Mouse (Mus musculus): ENCODE results near the gene Atl1. TPM values are rescaled to one million over a fixed set of nuclear protein-coding genes. Genes with fewer than 3 reads are reported as not detected.

Atl1 gene
- polyA plus RNA-seq, 1 experiment from 2014 or later: 147 TPM

DNA sequence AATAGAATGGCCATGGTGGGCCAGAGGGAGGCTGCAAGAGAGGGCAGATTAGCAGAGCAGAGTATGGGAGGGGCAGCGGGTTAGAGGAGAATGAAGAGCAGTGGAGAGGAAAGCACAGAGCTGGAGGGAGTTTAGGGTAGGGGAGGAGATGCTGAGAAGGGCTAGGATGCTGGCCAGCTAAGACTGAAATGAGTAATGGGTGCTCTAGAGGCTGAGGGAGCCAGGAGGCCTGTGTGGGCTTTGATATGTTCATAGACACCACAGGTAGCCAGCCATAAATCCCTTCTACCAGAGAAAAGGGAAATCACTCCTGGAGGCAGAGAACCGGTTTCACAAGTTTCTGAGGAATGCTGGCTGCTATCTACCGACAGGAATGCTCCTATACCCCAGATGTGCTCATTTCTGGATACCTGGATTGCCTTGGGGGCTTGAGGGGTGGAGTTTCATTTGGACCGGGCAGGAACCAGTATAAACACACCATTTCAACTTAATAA lies 13.2 kb upstream of the Atl1 start:
- Histone ChIP-seq H3K4me2 (replicated peaks) (no peak overlapping the region), H3K4me3 (replicated peaks; ENCODE audit: low read length) (no peak overlapping the region), H3K9me3 (ENCODE audit: control insufficient read depth, low read length) (no peaks in the 10 kb centered on the region), H3K36me3 (replicated peaks; ENCODE audit: control insufficient read depth, insufficient read depth) (no peaks in the 10 kb centered on the region), H3K4me1 (replicated peaks; ENCODE audit: control insufficient read depth, insufficient read depth, low read length) (peaks cover 8% of the 10 kb centered on the region; the same call in 1 of the 2 replicates), H3K9ac (no peak overlapping the region), H3K27me3 (ENCODE audit: control insufficient read depth, insufficient read depth, low read length) (no peaks in the 10 kb centered on the region), H3K27ac (no peak overlapping the region)
- WGBS: 10% methylated on average over 4 of the region's 4 CpGs
- ATAC-seq (ENCODE audit: low FRiP score) (no peak), DNase-seq (ENCODE audit: low spot score) (no peak)

DNA sequence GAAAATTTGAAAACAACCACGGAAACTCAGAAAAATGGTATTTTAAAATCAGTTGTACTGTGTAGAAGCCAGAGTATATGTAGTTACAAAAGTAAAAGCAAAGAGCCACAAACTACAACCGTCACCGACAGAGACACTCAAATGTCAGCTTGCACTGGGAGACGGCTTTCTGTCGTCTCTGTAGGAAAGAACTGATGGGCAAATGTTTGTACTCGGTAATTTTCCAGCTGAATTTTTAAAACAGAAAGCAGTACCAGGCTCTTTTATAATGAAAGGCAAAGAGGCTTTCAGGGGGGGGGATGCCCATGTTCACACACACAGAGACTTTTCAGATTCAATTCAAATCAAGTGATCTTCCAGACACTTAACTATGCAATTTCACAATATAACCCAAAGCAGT lies 12.7 kb upstream of the Atl1 start:
- DNase-seq (ENCODE audit: low spot score): no peak
- Histone ChIP-seq H3K9ac (no peak overlapping the region), H3K27ac (no peak overlapping the region), H3K4me1 (replicated peaks; ENCODE audit: control insufficient read depth, insufficient read depth, low read length) (peaks cover 8% of the 10 kb centered on the region; the same call in 1 of the 2 replicates), H3K4me2 (replicated peaks) (no peak overlapping the region), H3K4me3 (replicated peaks; ENCODE audit: low read length) (no peak overlapping the region), H3K9me3 (ENCODE audit: control insufficient read depth, low read length) (no peaks in the 10 kb centered on the region), H3K36me3 (replicated peaks; ENCODE audit: control insufficient read depth, insufficient read depth) (no peaks in the 10 kb centered on the region), H3K27me3 (ENCODE audit: control insufficient read depth, insufficient read depth, low read length) (no peaks in the 10 kb centered on the region)
- WGBS: 17% methylated on average over 6 of the region's 6 CpGs
- no peak for ATAC-seq (ENCODE audit: low FRiP score)

DNA sequence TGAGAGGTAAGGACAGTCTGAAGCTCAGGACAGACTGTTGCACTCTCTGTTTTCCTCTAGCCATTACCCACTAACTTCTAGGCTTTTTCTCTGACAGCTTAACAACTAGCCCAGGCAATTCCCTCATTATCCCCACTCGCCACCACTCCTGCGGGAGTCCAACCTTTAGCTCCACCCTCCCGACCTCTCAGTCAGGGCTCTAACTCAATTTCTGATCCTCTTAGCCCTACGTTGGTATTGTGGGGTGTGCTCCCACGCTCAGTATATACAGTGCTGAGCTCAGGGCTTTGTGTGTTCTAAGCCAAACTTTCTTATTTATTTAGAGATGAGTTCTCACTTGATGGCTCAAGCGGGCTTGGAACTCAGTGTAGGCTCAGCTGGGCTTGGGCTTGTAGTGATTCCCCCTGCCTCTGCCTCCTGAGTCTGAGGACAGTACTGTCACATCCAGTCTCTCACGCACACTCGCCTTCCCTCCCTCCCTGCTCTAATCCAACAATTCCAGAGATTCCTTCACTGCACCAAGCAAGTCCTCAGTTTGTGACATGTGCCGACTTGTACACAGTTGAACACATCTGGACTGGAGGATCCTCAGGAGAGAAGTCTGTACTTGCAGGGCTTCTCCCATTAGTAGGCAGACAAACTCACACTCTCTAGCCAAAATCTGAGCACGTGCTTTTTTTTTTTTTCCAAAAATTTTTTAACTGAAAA lies 11.1 kb upstream of the Atl1 start:
- 38% methylated on average over 10 of the region's 10 CpGs for WGBS

DNA sequence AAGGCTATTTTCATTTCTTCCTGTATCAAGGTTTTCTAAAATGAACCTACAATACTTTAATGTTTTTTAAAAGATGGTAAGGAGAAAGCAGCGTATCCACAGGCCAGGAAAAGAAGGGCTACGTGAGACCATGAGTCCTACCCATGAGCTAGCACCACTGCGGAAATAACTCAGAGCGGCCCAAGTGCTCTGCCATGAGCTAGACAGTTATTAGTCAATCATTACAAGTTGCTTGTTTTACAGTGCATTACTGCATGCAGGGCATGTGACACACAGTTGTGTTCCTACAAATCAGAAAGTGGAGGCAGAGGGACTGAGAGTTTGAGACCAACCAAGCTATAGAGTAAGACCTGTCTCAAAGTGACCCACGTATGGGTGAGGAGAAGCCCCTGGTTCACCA lies 8.4 kb upstream of the Atl1 start:
- Histone ChIP-seq H3K9ac (no peak overlapping the region), H3K4me3 (replicated peaks; ENCODE audit: low read length) (no peak overlapping the region), H3K9me3 (ENCODE audit: control insufficient read depth, low read length) (no peaks in the 10 kb centered on the region), H3K4me2 (replicated peaks) (no peak overlapping the region), H3K36me3 (replicated peaks; ENCODE audit: control insufficient read depth, insufficient read depth) (no peaks in the 10 kb centered on the region), H3K4me1 (replicated peaks; ENCODE audit: control insufficient read depth, insufficient read depth, low read length) (peaks cover 14% of the 10 kb centered on the region; the same call in 1 of the 2 replicates), H3K27me3 (ENCODE audit: control insufficient read depth, insufficient read depth, low read length) (no peaks in the 10 kb centered on the region), H3K27ac (no peak overlapping the region)
- DNase-seq (ENCODE audit: low spot score): no peak
- no peak for ATAC-seq (ENCODE audit: low FRiP score)
- WGBS: 97% methylated on average over 5 of the region's 5 CpGs

More for the DNA sequence above, 11.1 kb upstream of the Atl1 start:
- ATAC-seq (ENCODE audit: low FRiP score): 0 out of 2 replicates have a peak, but pooled peaks have one; percentile 48
- H3K36me3 ChIP-seq (replicated peaks; ENCODE audit: control insufficient read depth, insufficient read depth): no peaks in the 10 kb centered on the region
- H3K4me1 ChIP-seq (replicated peaks; ENCODE audit: control insufficient read depth, insufficient read depth, low read length): peaks cover 8% of the 10 kb centered on the region; the same call in 1 of the 2 replicates
- no peak overlapping the region for H3K4me2 ChIP-seq (replicated peaks)
- H3K9me3 ChIP-seq (ENCODE audit: control insufficient read depth, low read length): no peaks in the 10 kb centered on the region
- H3K4me3 ChIP-seq (replicated peaks; ENCODE audit: low read length): no peak overlapping the region
- H3K27ac ChIP-seq: no peak overlapping the region
- DNase-seq (ENCODE audit: low spot score): no peak
- H3K27me3 ChIP-seq (ENCODE audit: control insufficient read depth, insufficient read depth, low read length): no peaks in the 10 kb centered on the region
- H3K9ac ChIP-seq: no peak overlapping the region

DNA sequence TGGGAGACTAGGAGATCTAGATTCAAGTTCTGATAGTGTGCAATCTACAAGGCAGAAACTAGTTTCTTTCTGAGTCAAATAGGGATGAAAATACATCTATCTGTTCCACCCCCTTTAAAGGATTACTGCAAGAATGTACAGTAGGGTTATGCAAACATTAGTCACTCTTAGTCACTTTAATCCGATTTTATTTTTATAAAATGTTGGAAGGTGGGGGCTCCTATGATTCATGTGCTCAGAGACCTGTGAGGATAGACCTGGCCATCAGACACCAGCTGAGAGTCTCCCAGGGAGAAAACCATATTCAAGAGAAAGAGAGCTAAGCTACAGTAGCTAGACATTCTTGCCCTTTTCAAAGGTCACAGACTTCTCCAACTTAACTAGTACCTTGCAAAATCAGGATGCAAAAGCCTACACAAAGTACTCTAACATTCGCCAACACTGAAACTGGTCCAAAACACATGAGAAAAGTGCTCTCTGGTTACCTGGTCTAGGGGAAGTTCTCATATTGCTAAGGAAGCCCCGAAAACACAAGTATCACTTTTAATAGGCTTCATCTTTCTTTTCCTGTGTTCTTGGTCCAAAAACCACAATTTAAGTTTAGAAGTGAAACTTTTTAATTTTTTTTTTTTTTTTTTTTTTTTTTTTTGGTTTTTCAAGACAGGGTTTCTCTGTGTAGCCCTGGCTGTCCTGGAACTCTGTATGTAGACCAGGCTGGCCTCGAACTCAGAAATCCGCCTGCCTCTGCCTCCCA lies 7.1 kb upstream of the Atl1 start:
- ATAC-seq (ENCODE audit: low FRiP score): no peak
- H3K36me3 ChIP-seq (replicated peaks; ENCODE audit: control insufficient read depth, insufficient read depth): no peaks in the 10 kb centered on the region
- H3K4me2 ChIP-seq (replicated peaks): no peak overlapping the region
- DNase-seq (ENCODE audit: low spot score): no peak
- no peaks in the 10 kb centered on the region for H3K9me3 ChIP-seq (ENCODE audit: control insufficient read depth, low read length)
- H3K27me3 ChIP-seq (ENCODE audit: control insufficient read depth, insufficient read depth, low read length): no peaks in the 10 kb centered on the region
- 95% methylated on average over 5 of the region's 5 CpGs for WGBS
- H3K4me1 ChIP-seq (replicated peaks; ENCODE audit: control insufficient read depth, insufficient read depth, low read length): peaks cover 15% of the 10 kb centered on the region
- H3K27ac ChIP-seq: no peak overlapping the region
- H3K4me3 ChIP-seq (replicated peaks; ENCODE audit: low read length): no peak overlapping the region
- no peak overlapping the region for H3K9ac ChIP-seq

DNA sequence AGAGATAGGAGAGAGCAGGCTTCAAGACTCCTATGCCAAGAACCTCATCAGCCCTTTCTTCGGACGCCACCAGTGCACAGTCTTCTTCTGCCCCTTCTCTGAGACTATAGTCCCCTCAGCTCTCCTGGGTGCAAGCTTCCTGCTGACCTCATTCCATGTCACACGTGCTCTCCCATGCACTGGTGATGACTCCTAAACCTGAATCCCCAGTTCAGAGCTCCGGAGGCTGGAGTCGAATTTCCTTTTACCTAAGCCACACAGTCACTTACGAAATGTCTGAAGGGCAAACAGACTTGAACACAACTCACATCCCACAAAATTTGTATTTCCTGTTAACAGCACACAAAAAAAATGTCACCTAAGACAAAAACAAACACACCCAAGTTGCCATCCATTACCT lies 4.6 kb upstream of the Atl1 start:
- no peak for DNase-seq (ENCODE audit: low spot score)
- Histone ChIP-seq H3K4me1 (replicated peaks; ENCODE audit: control insufficient read depth, insufficient read depth, low read length) (peaks cover 27% of the 10 kb centered on the region), H3K36me3 (replicated peaks; ENCODE audit: control insufficient read depth, insufficient read depth) (no peaks in the 10 kb centered on the region), H3K4me2 (replicated peaks) (no peak overlapping the region), H3K27me3 (ENCODE audit: control insufficient read depth, insufficient read depth, low read length) (no peaks in the 10 kb centered on the region), H3K27ac (no peak overlapping the region), H3K9ac (no peak overlapping the region), H3K4me3 (replicated peaks; ENCODE audit: low read length) (no peak overlapping the region), H3K9me3 (ENCODE audit: control insufficient read depth, low read length) (no peaks in the 10 kb centered on the region)
- 93% methylated on average over 6 of the region's 6 CpGs for WGBS
- no peak for ATAC-seq (ENCODE audit: low FRiP score)

DNA sequence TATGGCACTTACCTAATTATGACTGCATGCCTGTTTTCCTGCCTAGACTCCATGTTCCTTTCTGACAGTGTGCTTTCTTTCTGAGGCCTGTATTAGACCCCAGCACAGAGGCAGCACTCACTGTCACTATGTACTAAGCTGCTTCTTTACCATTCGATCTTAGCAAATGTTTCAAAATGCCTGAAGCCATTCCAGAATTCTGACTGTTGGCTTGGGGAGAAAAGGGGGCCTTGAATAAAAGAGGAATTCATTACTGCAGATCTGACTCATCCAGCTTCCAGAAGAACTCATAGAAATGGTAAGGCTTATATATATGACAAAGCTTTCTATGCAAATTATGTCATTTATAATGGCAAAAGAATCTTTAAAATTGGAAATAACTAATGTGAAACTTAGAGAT lies 4.1 kb upstream of the Atl1 start:
- H3K27ac ChIP-seq: no peak overlapping the region
- no peak overlapping the region for H3K4me3 ChIP-seq (replicated peaks; ENCODE audit: low read length)
- no peaks in the 10 kb centered on the region for H3K9me3 ChIP-seq (ENCODE audit: control insufficient read depth, low read length)
- DNase-seq (ENCODE audit: low spot score): no peak
- 71% methylated on average over 1 of the region's 1 CpGs for WGBS
- H3K36me3 ChIP-seq (replicated peaks; ENCODE audit: control insufficient read depth, insufficient read depth): no peaks in the 10 kb centered on the region
- H3K4me2 ChIP-seq (replicated peaks): no peak overlapping the region
- no peaks in the 10 kb centered on the region for H3K27me3 ChIP-seq (ENCODE audit: control insufficient read depth, insufficient read depth, low read length)
- no peak for ATAC-seq (ENCODE audit: low FRiP score)
- no peak overlapping the region for H3K9ac ChIP-seq
- peaks cover 27% of the 10 kb centered on the region for H3K4me1 ChIP-seq (replicated peaks; ENCODE audit: control insufficient read depth, insufficient read depth, low read length)

DNA sequence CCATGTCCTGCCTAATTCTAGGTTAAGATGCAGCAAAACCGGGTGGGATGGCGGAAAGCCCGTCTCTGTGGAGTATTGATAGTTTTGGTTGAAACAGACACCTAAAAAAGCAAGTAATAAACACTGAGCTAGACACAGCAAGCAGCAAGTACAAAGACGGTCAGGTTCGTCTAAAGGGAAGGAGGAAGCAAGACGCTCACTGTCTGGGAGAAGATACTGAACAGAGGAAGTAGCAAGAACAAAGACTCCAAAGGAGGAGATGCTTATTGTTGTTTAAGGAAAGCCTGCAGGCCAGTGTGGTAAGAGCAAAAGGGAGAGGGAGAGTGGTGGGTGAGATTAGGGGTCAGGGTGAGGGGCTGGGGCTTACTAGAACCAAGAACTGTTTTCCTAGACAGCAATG lies 2.4 kb upstream of the Atl1 start:
- ATAC-seq (ENCODE audit: low FRiP score) (no peak), DNase-seq (ENCODE audit: low spot score) (no peak)
- Histone ChIP-seq H3K27me3 (ENCODE audit: control insufficient read depth, insufficient read depth, low read length) (no peaks in the 10 kb centered on the region), H3K4me1 (replicated peaks; ENCODE audit: control insufficient read depth, insufficient read depth, low read length) (peaks cover 27% of the 10 kb centered on the region), H3K36me3 (replicated peaks; ENCODE audit: control insufficient read depth, insufficient read depth) (no peaks in the 10 kb centered on the region), H3K4me3 (replicated peaks; ENCODE audit: low read length) (no peak overlapping the region; the same call in 1 of the 2 replicates), H3K9me3 (ENCODE audit: control insufficient read depth, low read length) (no peaks in the 10 kb centered on the region), H3K4me2 (replicated peaks) (peak overlapping the region; percentile 89), H3K27ac (0 out of 2 replicates have a peak overlapping the region, but pooled peaks have one; percentile 2), H3K9ac (peak overlapping the region; percentile 95; the same call in 1 of the 2 replicates)
- 49% methylated on average over 6 of the region's 6 CpGs for WGBS

DNA sequence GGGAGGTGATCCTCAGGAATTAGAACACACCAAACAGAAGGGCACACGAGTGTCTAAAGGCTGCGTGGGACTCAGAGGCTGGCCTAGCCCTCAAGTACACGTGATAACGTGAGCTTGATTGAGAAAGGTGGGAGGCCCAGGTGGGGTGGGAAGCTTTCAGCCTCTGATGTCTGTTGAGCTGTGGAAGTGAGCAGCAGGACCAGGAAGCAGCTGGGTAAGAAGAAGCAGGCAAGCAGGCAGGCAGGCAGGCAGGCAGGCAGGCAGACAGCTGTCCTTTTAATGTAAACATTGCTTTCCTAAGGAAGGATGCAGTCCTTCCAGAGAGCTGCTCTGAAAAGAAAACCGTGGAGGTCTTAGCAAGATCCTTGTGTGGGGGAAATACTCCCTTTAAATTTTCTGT lies 1.9 kb upstream of the Atl1 start:
- 0 out of 2 replicates have a peak overlapping the region, but pooled peaks have one; percentile 2 for H3K27ac ChIP-seq
- peak overlapping the region; percentile 89 for H3K4me2 ChIP-seq (replicated peaks)
- ATAC-seq (ENCODE audit: low FRiP score): no peak
- WGBS: 28% methylated on average over 5 of the region's 5 CpGs
- H3K27me3 ChIP-seq (ENCODE audit: control insufficient read depth, insufficient read depth, low read length): no peaks in the 10 kb centered on the region
- no peak for DNase-seq (ENCODE audit: low spot score)
- H3K36me3 ChIP-seq (replicated peaks; ENCODE audit: control insufficient read depth, insufficient read depth): no peaks in the 10 kb centered on the region
- H3K4me3 ChIP-seq (replicated peaks; ENCODE audit: low read length): no peak overlapping the region; the same call in 1 of the 2 replicates
- peaks cover 27% of the 10 kb centered on the region for H3K4me1 ChIP-seq (replicated peaks; ENCODE audit: control insufficient read depth, insufficient read depth, low read length)
- H3K9me3 ChIP-seq (ENCODE audit: control insufficient read depth, low read length): no peaks in the 10 kb centered on the region
- peak overlapping the region; percentile 95; the same call in 1 of the 2 replicates for H3K9ac ChIP-seq
